Mouse (Mus musculus) forebrain, postnatal 0 days (tissue): Measurements from ENCODE around the gene Hpcal4. TPM values are rescaled to one million over a fixed set of nuclear protein-coding genes. Genes with fewer than 3 reads are reported as not detected.

Source experiments
- ATAC-seq: fragments of 200-750 bp; cut with Nextera tagmentation; 2 replicates; pipeline ENCODE4 v1.8.0; 2017; ENCODE audit warnings: mild to moderate bottlenecking, moderate library complexity
- DNase-seq: peaks from one replicate; pipeline ENCODE4 v3.0.0-alpha.2; 2015
- H3K27ac ChIP-seq: fragments of 300-500 bp; sonication (generic); 2 replicates; pipeline ENCODE4 v1.5.1; 2014; ENCODE audit warnings: low read depth, mild to moderate bottlenecking, antibody characterized with exemption, low read length, moderate library complexity, mixed read lengths
- H3K27me3 ChIP-seq: fragments of 300-500 bp; sonication (generic); 2 replicates; pipeline ENCODE4 v1.6.1; 2014; ENCODE audit warnings: mild to moderate bottlenecking, low read length, mixed read lengths; ENCODE audit not compliant: insufficient read depth
- H3K36me3 ChIP-seq: fragments of 300-500 bp; sonication (generic); 2 replicates; pipeline ENCODE4 v1.6.1; 2014; ENCODE audit warnings: mild to moderate bottlenecking, moderate library complexity; ENCODE audit not compliant: insufficient read depth
- H3K4me1 ChIP-seq: fragments of 300-500 bp; sonication (generic); 2 replicates; pipeline ENCODE4 v1.6.1; 2014; ENCODE audit warnings: antibody characterized with exemption; ENCODE audit not compliant: insufficient read depth
- H3K4me2 ChIP-seq: fragments of 300-500 bp; sonication (generic); 2 replicates; pipeline ENCODE4 v1.6.1; 2014; ENCODE audit warnings: low read depth, mild to moderate bottlenecking, moderate library complexity
- H3K4me3 ChIP-seq: fragments of 300-500 bp; sonication (generic); 2 replicates; pipeline ENCODE4 v1.5.1; 2014; ENCODE audit warnings: low read depth, low read length, mixed read lengths
- H3K9ac ChIP-seq: fragments of 300-500 bp; sonication (generic); 2 replicates; pipeline ENCODE4 v1.6.1; 2014; ENCODE audit warnings: mild to moderate bottlenecking
- H3K9me3 ChIP-seq: fragments of 300-500 bp; sonication (generic); 2 replicates; pipeline ENCODE4 v1.6.1; 2016; ENCODE audit warnings: low read length
- CTCF ChIP-seq: sonication (generic); IDR thresholded peaks from 2 replicates; pipeline ENCODE4 v1.5.1; 2016; ENCODE audit warnings: antibody characterized with exemption, control low read depth, low read depth
- WGBS: fragments of 180-500 bp; shearing (Covaris S2); extraction: QIAGEN DNeasy Blood & Tissue Kit; methylation state at CpG from one replicate; pipeline ENCODE4 v1.1.7; 2014; 5-methylcytosine and 5-hydroxymethylcytosine counted together
- polyA plus RNA-seq: library from polyadenylated mRNA; unstranded; fragments of >200 nt; fragmentation: Nextera tagmentation; extraction: Ambion mirVana; gene quantifications from 2 replicates; pipeline ENCODE4 v1.2.1, GENCODE M21; 2015
- total RNA-seq: library from RNA; depleted of rRNA; stranded (reverse); fragments of >200 nt; gene quantifications from 2 replicates; pipeline ENCODE4 v1.2.3, GENCODE M21; 2014

The Hpcal4 gene
- total and polyA plus RNA-seq, 2 experiments from 2014 or later = 58.5 to 78.1 TPM

GRCm38 (mm10) chr4:123171811-123172210 is 11.2 kb upstream of the Hpcal4 start:
- H3K9me3 ChIP-seq = no peaks in the 10 kb centered on the region
- no peaks in the 10 kb centered on the region for H3K4me1 ChIP-seq
- ATAC-seq (no peak), DNase-seq (no peak)
- no peak overlapping the region for H3K4me3 ChIP-seq
- H3K27me3 ChIP-seq = no peaks in the 10 kb centered on the region
- no peak overlapping the region for H3K27ac ChIP-seq
- no peak overlapping the region for H3K4me2 ChIP-seq
- TF ChIP-seq CTCF = 0 out of 2 replicates have a peak, but pooled peaks have one; percentile 11
- no peak overlapping the region for H3K9ac ChIP-seq
- no peaks in the 10 kb centered on the region for H3K36me3 ChIP-seq

DNA sequence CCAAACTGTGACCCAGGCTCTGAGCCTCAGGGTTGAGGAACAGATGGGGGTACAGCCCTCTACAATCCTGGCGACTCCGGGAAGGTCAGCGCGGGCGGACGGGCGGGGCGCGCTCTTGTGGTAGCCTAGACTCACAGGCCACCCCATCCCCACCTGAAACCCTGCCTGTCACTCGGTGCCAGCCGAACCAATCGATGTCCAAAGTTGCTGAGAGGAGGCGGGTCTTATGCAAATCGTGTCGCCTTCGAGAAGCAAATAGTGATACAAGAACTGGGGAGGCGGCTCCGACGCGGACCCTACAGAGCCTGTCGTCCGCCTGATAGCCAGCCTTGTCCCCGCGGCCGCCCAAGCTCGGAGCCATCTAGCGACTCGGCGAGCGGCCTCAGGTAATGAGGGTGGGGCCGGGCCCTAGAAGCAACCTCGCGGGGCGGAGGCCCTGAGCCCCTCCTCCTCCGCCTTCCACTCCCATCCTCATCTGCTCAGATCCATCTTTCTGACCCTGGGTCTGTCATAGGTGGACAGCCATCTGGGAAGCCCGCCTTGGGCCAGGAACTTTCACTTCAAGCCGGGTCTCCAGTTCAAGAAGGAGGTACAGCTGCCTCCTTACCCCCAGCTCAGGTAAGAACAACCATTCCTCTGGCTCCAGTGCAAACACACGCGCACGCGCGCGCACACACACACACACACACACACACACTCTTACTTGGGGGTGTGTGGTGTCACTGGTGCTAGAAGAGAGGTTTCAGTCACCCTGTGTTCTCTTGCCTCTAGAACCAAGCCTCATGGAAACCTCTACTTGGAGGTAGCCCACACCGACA is 421 bp downstream of the Hpcal4 start:
- Histone ChIP-seq H3K27me3 (peaks cover 6% of the 10 kb centered on the region), H3K27ac (peak overlapping the region; percentile 73), H3K4me2 (peak overlapping the region; percentile 65), H3K36me3 (no peaks in the 10 kb centered on the region), H3K4me3 (peak overlapping the region; percentile 54), H3K9me3 (no peaks in the 10 kb centered on the region), H3K9ac (peak overlapping the region; percentile 67), H3K4me1 (peaks cover 12% of the 10 kb centered on the region)
- peak; percentile 93 for ATAC-seq
- 11% methylated on average over 43 of the region's 44 CpGs for WGBS
- TF ChIP-seq CTCF = no peak
- peak; percentile 92 for DNase-seq

DNA sequence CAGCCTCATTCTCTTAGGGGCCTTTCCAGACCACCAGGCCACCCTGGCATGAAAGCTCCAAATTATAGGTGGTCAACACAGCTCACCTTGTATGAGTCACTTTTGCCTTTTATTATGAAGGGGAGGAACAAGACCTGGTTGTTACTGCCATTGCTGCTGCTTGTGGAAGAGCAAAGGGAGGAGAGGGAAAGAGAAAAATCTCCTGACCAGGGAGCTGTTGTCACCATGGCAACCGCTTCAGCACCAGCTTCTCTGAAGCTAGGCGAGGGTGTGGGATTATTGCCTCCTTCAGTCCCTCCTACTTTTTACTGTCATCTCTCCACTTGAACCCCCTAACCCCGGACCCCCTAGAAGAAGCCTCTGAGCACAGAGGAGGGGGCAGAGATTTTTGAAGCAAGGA is 1.8 kb downstream of the Hpcal4 start:
- WGBS = 39% methylated on average over 3 of the region's 3 CpGs
- peaks cover 6% of the 10 kb centered on the region; the same call in 1 of the 2 replicates for H3K36me3 ChIP-seq
- DNase-seq (peak; percentile 60), ATAC-seq (no peak)
- 0 out of 2 replicates have a peak overlapping the region, but pooled peaks have one; percentile 17 for H3K27ac ChIP-seq
- peak overlapping the region; percentile 65 for H3K4me2 ChIP-seq
- H3K4me3 ChIP-seq = no peak overlapping the region
- H3K27me3 ChIP-seq = peaks cover 6% of the 10 kb centered on the region
- H3K9ac ChIP-seq = no peak overlapping the region
- no peaks in the 10 kb centered on the region for H3K9me3 ChIP-seq
- peaks cover 12% of the 10 kb centered on the region for H3K4me1 ChIP-seq
- TF ChIP-seq CTCF = no peak

GRCm38 (mm10) chr4:123192336-123192735 is 9.3 kb downstream of the Hpcal4 start:
- TF ChIP-seq CTCF = no peak
- Histone ChIP-seq H3K9ac (no peak overlapping the region), H3K4me1 (no peaks in the 10 kb centered on the region), H3K27me3 (no peaks in the 10 kb centered on the region), H3K4me3 (no peak overlapping the region), H3K4me2 (no peak overlapping the region), H3K9me3 (no peaks in the 10 kb centered on the region), H3K36me3 (peaks cover 18% of the 10 kb centered on the region), H3K27ac (no peak overlapping the region)
- ATAC-seq (no peak), DNase-seq (no peak)
- 87% methylated on average over 11 of the region's 11 CpGs for WGBS

- WGBS = 77% methylated on average over 11 of the region's 11 CpGs
Measured at GRCm38 (mm10) chr4:123193791-123194190, 10.8 kb downstream of the Hpcal4 start.

DNA sequence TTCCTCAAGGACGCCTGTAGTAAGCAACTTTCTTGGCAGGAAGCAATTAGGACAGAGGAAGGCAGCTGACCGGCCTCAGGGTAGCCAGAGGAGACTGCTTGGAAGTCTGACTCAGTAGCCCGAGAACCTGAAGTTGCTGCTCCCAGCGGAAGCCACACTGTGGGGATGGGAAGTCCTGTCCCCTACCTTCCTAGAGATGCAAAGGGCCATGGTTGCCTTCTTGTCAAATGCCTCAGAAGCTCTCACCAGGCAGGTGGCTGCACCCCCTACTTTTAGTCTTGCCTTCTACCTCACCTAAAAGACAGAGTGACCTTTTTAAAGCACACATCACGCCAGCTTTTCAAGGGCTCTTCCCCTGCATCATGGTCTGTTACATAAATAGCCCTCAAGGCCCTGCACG is 13.7 kb downstream of the Hpcal4 start:
- 0 out of 2 replicates have a peak, but pooled peaks cover 4% of the 10 kb centered on the region for H3K36me3 ChIP-seq
- no peak overlapping the region for H3K4me2 ChIP-seq
- no peaks in the 10 kb centered on the region for H3K27me3 ChIP-seq
- 77% methylated on average over 6 of the region's 6 CpGs for WGBS
- no peak overlapping the region for H3K4me3 ChIP-seq
- no peak for TF ChIP-seq CTCF
- ATAC-seq (no peak), DNase-seq (no peak)
- no peak overlapping the region for H3K9ac ChIP-seq
- H3K9me3 ChIP-seq = no peaks in the 10 kb centered on the region
- H3K27ac ChIP-seq = no peak overlapping the region
- H3K4me1 ChIP-seq = peaks cover 8% of the 10 kb centered on the region

More at GRCm38 (mm10) chr4:123193791-123194190, 10.8 kb downstream of the Hpcal4 start:
- H3K27ac ChIP-seq = no peak overlapping the region
- no peak overlapping the region for H3K4me3 ChIP-seq
- no peaks in the 10 kb centered on the region for H3K27me3 ChIP-seq
- H3K9ac ChIP-seq = no peak overlapping the region
- DNase-seq (no peak), ATAC-seq (peak; percentile 36; the same call in 1 of the 2 replicates)
- no peak for TF ChIP-seq CTCF
- H3K9me3 ChIP-seq = no peaks in the 10 kb centered on the region
- no peaks in the 10 kb centered on the region for H3K4me1 ChIP-seq
- no peak overlapping the region for H3K4me2 ChIP-seq
- H3K36me3 ChIP-seq = peaks cover 15% of the 10 kb centered on the region

DNA sequence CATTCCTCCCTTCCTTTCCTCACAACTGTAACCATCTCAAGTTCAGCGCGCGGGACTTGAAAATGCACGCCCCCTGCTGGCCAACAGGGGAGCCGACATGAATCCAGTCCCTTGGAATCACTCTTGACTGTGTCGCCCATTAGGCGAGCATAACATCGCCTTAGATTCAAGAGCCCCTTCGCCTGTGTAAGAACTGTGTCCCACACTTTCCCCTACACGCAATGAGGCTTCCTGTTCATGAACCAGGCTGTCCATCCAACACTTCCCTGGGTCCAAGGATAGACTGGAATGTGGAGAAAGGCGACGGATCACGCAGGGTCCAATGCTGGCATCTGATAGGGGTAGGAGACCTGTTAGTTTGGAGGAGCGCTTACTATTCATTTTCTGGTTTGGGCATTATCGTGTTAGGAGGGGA is 17.8 kb downstream of the Hpcal4 start:
- peak; percentile 83 for ATAC-seq
- H3K27me3 ChIP-seq = no peaks in the 10 kb centered on the region
- H3K27ac ChIP-seq = no peak overlapping the region
- peak overlapping the region; percentile 88 for H3K4me2 ChIP-seq
- peak; percentile 90 for TF ChIP-seq CTCF
- peak; percentile 85 for DNase-seq
- peaks cover 10% of the 10 kb centered on the region for H3K4me1 ChIP-seq
- no peaks in the 10 kb centered on the region for H3K36me3 ChIP-seq
- peak overlapping the region; percentile 43 for H3K4me3 ChIP-seq
- H3K9ac ChIP-seq = peak overlapping the region; percentile 49; the same call in 1 of the 2 replicates
- 2% methylated on average over 15 of the region's 15 CpGs for WGBS
- no peaks in the 10 kb centered on the region for H3K9me3 ChIP-seq
